Mouse (Mus musculus): ENCODE results near the gene Knstrn.

GRCm38 (mm10) chr2:118873018-118873417 lies 59.2 kb downstream of the Knstrn start:
- no peak for TF ChIP-seq MAFK (IDR thresholded peaks at IDR 0.05; ENCODE audit: insufficient read depth, low read depth, low read length)
- TF ChIP-seq CHD2 (IDR thresholded peaks at IDR 0.05; ENCODE audit: low read depth, low read length), result no peak
- TF ChIP-seq ZC3H11A (IDR thresholded peaks at IDR 0.05; ENCODE audit: borderline replicate concordance, low read depth, low read length), result no peak

Measured in ES-E14 (cell line).